Mouse (Mus musculus): ENCODE results near the gene Steap2. TPM values are rescaled to one million over a fixed set of nuclear protein-coding genes. Genes with fewer than 3 reads are reported as not detected.

The Steap2 gene
- polyA plus RNA-seq, 1 experiment from 2014 or later: 4.6 TPM

- 42% methylated on average over 6 of the region's 6 CpGs for WGBS (ENCODE audit: insufficient replicate concordance)
- H3K4me3 ChIP-seq (ENCODE audit: low read depth, low read length): no peak overlapping the region
- H3K9ac ChIP-seq (ENCODE audit: low read depth, low read length): no peak overlapping the region
- no peaks in the 10 kb centered on the region for H3K9me3 ChIP-seq (replicated peaks; ENCODE audit: control insufficient read depth, low read length)
- H3K4me2 ChIP-seq (ENCODE audit: low read depth, low read length): no peak overlapping the region
- H3K27me3 ChIP-seq (ENCODE audit: control insufficient read depth, insufficient read depth, low read depth, low read length): no peaks in the 10 kb centered on the region
- no peaks in the 10 kb centered on the region for H3K4me1 ChIP-seq (ENCODE audit: control insufficient read depth, low read depth, low read length)
- H3K36me3 ChIP-seq (ENCODE audit: control insufficient read depth, insufficient read depth): no peaks in the 10 kb centered on the region
- H3K27ac ChIP-seq (ENCODE audit: low read length): no peak overlapping the region
- ATAC-seq (ENCODE audit: low read depth): no peak
These were observed 45.4 kb downstream of the Steap2 start for GRCm38 (mm10) chr5:5648817-5649569.

- 5% methylated on average over 1 of the region's 1 CpGs for WGBS (ENCODE audit: insufficient replicate concordance)
- Histone ChIP-seq H3K27me3 (ENCODE audit: control insufficient read depth, insufficient read depth, low read depth, low read length) (no peaks in the 10 kb centered on the region), H3K9ac (ENCODE audit: low read depth, low read length) (no peak overlapping the region), H3K27ac (ENCODE audit: low read length) (no peak overlapping the region), H3K36me3 (ENCODE audit: control insufficient read depth, insufficient read depth) (no peaks in the 10 kb centered on the region), H3K4me1 (ENCODE audit: control insufficient read depth, low read depth, low read length) (no peaks in the 10 kb centered on the region), H3K9me3 (replicated peaks; ENCODE audit: control insufficient read depth, low read length) (no peaks in the 10 kb centered on the region), H3K4me2 (ENCODE audit: low read depth, low read length) (no peak overlapping the region), H3K4me3 (ENCODE audit: low read depth, low read length) (no peak overlapping the region)
- no peak for ATAC-seq (ENCODE audit: low read depth)
These were observed 48.2 kb downstream of the Steap2 start for GRCm38 (mm10) chr5:5646173-5646572.

DNA sequence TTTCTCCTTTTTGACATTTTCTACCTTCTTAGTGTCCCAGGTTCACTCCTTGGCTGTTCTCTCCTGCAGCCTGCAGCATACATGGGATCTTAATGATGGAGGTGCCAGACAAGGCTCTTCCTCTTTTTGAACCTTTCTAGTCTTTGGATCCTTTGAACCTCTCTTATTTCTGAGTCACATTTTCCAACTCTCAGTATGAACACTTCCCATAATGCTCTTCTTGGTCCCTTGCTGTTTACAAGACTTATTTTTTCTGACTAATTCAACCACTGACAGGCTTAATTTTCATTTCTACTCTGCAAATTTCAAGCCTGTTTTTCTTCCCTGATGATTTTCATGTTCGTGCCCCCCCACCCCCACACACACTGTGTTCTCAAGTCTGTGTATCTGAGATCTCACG lies 55.9 kb downstream of the Steap2 start:
- WGBS (ENCODE audit: insufficient replicate concordance): 34% methylated on average over 2 of the region's 2 CpGs
- H3K4me3 ChIP-seq (ENCODE audit: low read depth, low read length): no peak overlapping the region
- no peak for ATAC-seq (ENCODE audit: low read depth)

GRCm38 (mm10) chr5:5625491-5625890 lies 68.9 kb downstream of the Steap2 start:
- no peak overlapping the region for H3K27ac ChIP-seq (ENCODE audit: low read length)
- H3K27me3 ChIP-seq (ENCODE audit: control insufficient read depth, insufficient read depth, low read depth, low read length): no peaks in the 10 kb centered on the region
- H3K4me3 ChIP-seq (ENCODE audit: low read depth, low read length): no peak overlapping the region
- H3K9me3 ChIP-seq (replicated peaks; ENCODE audit: control insufficient read depth, low read length): no peaks in the 10 kb centered on the region
- WGBS (ENCODE audit: insufficient replicate concordance): 59% methylated on average over 3 of the region's 3 CpGs
- H3K4me2 ChIP-seq (ENCODE audit: low read depth, low read length): no peak overlapping the region
- H3K9ac ChIP-seq (ENCODE audit: low read depth, low read length): no peak overlapping the region
- ATAC-seq (ENCODE audit: low read depth): no peak
- no peaks in the 10 kb centered on the region for H3K36me3 ChIP-seq (ENCODE audit: control insufficient read depth, insufficient read depth)
- H3K4me1 ChIP-seq (ENCODE audit: control insufficient read depth, low read depth, low read length): no peaks in the 10 kb centered on the region

More for the DNA sequence above, 55.9 kb downstream of the Steap2 start:
- no peak overlapping the region for H3K4me2 ChIP-seq (ENCODE audit: low read depth, low read length)
- no peaks in the 10 kb centered on the region for H3K9me3 ChIP-seq (replicated peaks; ENCODE audit: control insufficient read depth, low read length)
- no peak overlapping the region for H3K27ac ChIP-seq (ENCODE audit: low read length)
- no peaks in the 10 kb centered on the region for H3K4me1 ChIP-seq (ENCODE audit: control insufficient read depth, low read depth, low read length)
- no peak overlapping the region for H3K9ac ChIP-seq (ENCODE audit: low read depth, low read length)
- H3K36me3 ChIP-seq (ENCODE audit: control insufficient read depth, insufficient read depth): no peaks in the 10 kb centered on the region
- H3K27me3 ChIP-seq (ENCODE audit: control insufficient read depth, insufficient read depth, low read depth, low read length): no peaks in the 10 kb centered on the region

DNA sequence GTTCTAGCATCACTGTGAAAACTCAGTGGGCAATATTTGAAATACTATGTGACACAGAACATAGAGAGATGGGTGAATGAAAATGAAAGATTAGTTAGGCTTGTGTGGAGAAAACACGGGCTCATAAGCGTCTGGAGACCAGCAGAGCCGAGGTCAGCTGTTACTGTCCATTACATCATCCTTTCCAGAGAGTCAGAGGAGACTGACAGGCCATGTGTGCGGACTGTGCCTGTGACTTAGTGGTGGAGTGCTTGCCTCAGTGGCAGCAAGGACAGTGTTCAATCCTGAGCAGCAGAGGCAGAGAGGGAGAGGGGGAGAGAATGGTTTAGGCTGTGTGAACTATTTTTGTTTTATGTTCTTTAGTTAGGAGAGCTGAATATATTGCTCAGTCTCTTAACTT lies 76.0 kb downstream of the Steap2 start:
- Histone ChIP-seq H3K4me1 (ENCODE audit: control insufficient read depth, low read depth, low read length) (no peaks in the 10 kb centered on the region), H3K4me3 (ENCODE audit: low read depth, low read length) (no peak overlapping the region), H3K27me3 (ENCODE audit: control insufficient read depth, insufficient read depth, low read depth, low read length) (no peaks in the 10 kb centered on the region), H3K9me3 (replicated peaks; ENCODE audit: control insufficient read depth, low read length) (no peaks in the 10 kb centered on the region), H3K27ac (ENCODE audit: low read length) (no peak overlapping the region), H3K4me2 (ENCODE audit: low read depth, low read length) (no peak overlapping the region), H3K36me3 (ENCODE audit: control insufficient read depth, insufficient read depth) (no peaks in the 10 kb centered on the region), H3K9ac (ENCODE audit: low read depth, low read length) (no peak overlapping the region)
- ATAC-seq (ENCODE audit: low read depth): no peak
- WGBS (ENCODE audit: insufficient replicate concordance): 43% methylated on average over 4 of the region's 4 CpGs

Other genes starting within 250 kb of the Steap2 start
- gene 1700015F17Rik, start 215.4 kb downstream of the Steap2 start, polyA plus RNA-seq (2015; fragmentation: Nextera tagmentation; extraction: Ambion mirVana): not detected in 2 replicates
- 12.1 and 13.5 TPM in 2 replicates for gene Cldn12, start 179.6 kb downstream of the Steap2 start, polyA plus RNA-seq (2015; fragmentation: Nextera tagmentation; extraction: Ambion mirVana)
- gene Gtpbp10, start 135.0 kb downstream of the Steap2 start, polyA plus RNA-seq (2015; fragmentation: Nextera tagmentation; extraction: Ambion mirVana): 7.0 and 7.1 TPM in 2 replicates
- 0.18 and 0.19 TPM in 2 replicates for gene Gm8773, start 120.8 kb downstream of the Steap2 start, polyA plus RNA-seq (2015; fragmentation: Nextera tagmentation; extraction: Ambion mirVana)
- 0.19 and 0.70 TPM in 2 replicates for gene Cfap69, start 30.3 kb downstream of the Steap2 start, polyA plus RNA-seq (2015; fragmentation: Nextera tagmentation; extraction: Ambion mirVana)
- gene Steap1, start 54.7 kb upstream of the Steap2 start, polyA plus RNA-seq (2015; fragmentation: Nextera tagmentation; extraction: Ambion mirVana): 3.1 and 3.4 TPM in 2 replicates

Measured in liver, embryonic 16.5 days (tissue).